Mouse (Mus musculus): ENCODE data around the gene Col2a1. TPM values are rescaled to one million over a fixed set of nuclear protein-coding genes. Genes with fewer than 3 reads are reported as not detected.

Gene Col2a1
- total RNA-seq (2017): 0.09 TPM in 1 of 2 replicates, not detected in the other

GRCm38 (mm10) chr15:98003822-98004739 lies at the start of gene Col2a1:
Gene Col2a1, minus strand, starts transcription at chr15:98004695.
- no peak; the same call in 1 of the 2 replicates for ATAC-seq (replicated peaks; ENCODE audit: low read depth, poor library complexity, severe bottlenecking)

DNA sequence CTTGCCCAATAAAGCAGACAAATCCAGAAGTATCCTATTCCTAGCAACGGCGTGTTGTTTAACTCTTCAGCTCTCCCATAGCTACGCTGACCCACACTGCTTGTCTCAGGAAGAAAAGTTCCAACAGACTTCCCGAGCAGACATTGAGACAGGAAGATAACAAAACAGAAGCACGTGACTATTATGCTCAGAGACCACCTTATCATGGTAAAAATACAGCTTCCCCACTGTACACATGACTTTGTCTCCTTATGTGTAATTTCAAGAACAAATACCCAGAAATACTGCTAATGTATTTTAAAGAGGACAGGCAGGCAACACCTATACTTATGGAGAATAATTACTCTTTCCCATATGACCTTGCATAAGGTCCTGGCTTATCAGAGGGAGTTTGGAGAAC lies 47.2 kb upstream of the Col2a1 start:
- ATAC-seq (replicated peaks; ENCODE audit: low read depth, poor library complexity, severe bottlenecking): no peak

- ATAC-seq (replicated peaks; ENCODE audit: low read depth, poor library complexity, severe bottlenecking): no peak
Measured at GRCm38 (mm10) chr15:98048918-98049700, 44.6 kb upstream of the Col2a1 start.

DNA sequence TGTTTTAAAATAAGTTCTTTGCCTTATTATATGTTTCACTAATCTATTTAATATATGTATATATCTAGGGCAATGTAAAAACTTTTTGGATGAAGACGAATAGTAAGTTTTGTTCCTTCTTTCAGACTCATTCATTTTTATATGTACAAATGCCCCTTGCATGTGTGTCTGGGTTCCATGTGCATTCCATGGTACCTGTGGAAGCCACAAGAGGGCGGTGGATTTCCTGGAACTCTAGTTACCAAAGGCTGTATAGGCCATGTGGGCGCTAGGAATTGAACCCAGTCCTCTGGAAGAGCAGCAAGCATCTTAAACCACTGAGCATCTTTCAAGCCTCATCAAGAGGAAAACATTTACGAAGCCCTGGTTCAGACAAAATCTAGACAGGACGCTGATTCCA lies 39.9 kb upstream of the Col2a1 start:
- no peak for ATAC-seq (replicated peaks; ENCODE audit: low read depth, poor library complexity, severe bottlenecking)

GRCm38 (mm10) chr15:98043967-98044366 lies 39.5 kb upstream of the Col2a1 start:
- ATAC-seq (replicated peaks; ENCODE audit: low read depth, poor library complexity, severe bottlenecking): no peak

- no peak for ATAC-seq (replicated peaks; ENCODE audit: low read depth, poor library complexity, severe bottlenecking)
Measured at GRCm38 (mm10) chr15:98042508-98042907, 38.0 kb upstream of the Col2a1 start.

GRCm38 (mm10) chr15:98039682-98040081 lies 35.2 kb upstream of the Col2a1 start:
- no peak for ATAC-seq (replicated peaks; ENCODE audit: low read depth, poor library complexity, severe bottlenecking)

DNA sequence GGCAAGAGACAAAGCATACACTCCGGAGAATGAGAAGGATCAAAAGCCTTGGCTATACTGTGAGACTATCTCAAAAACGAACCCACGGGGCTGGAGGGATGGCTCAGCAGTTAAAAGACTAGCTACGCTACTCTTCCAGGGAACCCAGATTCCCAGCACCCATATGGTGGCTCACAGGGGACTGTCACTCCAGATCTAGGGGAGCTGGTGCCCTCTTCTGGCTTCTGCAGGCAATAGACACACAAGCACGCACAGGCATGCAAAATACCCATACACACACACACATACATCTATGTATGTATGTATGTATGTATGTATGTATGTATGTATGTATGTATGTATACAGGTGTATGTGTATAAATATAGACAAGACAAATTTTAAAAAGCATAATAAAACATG lies 32.1 kb upstream of the Col2a1 start:
- ATAC-seq (replicated peaks; ENCODE audit: low read depth, poor library complexity, severe bottlenecking): no peak

- no peak for ATAC-seq (replicated peaks; ENCODE audit: low read depth, poor library complexity, severe bottlenecking)
Measured at GRCm38 (mm10) chr15:98035076-98035755, 30.7 kb upstream of the Col2a1 start.

DNA sequence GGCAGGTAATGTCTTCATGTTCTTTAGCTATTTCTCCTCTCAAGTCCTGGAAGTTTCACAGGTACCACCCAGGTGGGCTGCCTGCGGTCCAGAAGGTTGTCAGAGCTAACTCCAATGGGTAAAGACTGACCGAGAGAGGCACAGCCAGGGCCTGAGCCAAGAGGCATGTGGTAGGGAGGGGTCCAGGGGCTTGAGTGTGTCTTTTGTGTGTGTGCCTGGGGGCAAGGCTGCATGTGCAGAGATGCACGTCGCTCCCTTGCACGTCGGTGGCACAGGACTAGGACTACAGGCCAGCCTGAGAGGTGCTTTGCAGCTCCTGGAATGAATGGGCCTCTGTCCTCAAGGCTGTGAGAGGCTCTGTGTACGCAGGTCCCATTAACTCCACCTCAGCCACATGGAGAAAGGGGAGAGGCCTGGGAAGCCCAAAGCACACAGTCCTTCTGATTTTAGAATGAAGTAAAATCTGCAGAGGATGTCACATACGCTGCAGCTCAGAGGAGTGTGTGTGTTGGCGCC lies 28.8 kb upstream of the Col2a1 start:
- ATAC-seq (replicated peaks; ENCODE audit: low read depth, poor library complexity, severe bottlenecking): no peak

GRCm38 (mm10) chr15:98029798-98030197 lies 25.3 kb upstream of the Col2a1 start:
- ATAC-seq (replicated peaks; ENCODE audit: low read depth, poor library complexity, severe bottlenecking): no peak

DNA sequence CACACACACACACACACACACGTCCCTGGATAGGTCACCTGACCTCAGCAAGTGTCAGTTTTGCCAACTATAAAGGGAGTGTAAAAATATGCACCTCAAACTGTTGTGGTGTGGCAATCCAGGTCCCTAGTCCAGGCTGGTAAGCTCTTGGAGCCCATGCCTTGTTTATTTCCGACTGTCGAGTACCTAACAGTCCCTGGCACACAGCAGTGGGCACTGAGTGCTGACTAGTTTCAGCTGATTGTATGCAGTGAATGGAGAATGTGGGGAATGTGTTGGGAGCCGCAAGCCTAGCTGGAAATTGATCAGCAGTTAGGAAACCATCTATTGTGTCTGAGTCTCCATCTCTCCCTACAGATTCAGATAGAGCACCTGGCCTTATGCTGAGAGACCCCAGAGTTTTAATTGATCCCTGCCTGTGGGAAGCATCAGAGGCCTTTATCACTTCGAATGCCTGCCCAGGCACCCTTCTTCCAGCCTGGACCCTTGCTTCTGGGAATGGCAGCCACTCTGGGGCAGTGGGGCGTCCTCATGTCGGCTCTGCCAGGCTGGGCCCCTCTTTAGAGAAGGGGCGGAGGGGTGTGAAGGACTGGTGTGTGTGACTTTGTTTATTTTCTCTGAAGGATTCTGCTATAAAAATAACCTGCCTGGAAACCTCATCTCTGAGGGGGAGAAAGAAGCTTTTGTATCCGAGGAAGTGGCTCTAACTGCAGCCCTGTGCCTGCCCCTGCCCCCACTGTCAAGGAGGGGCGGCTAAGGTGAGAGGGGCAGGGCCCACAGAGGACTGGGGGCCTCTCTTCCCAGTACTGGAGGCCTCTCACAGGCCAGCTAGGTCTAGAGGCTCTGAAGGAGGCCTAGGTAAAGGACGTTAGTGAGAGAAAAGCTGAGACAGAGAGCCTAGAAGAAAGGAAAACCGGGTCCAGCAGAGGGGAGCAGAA lies 22.7 kb upstream of the Col2a1 start:
- ATAC-seq (replicated peaks; ENCODE audit: low read depth, poor library complexity, severe bottlenecking): no peak

- no peak for ATAC-seq (replicated peaks; ENCODE audit: low read depth, poor library complexity, severe bottlenecking)
Measured at GRCm38 (mm10) chr15:98025611-98026010, 21.1 kb upstream of the Col2a1 start.

DNA sequence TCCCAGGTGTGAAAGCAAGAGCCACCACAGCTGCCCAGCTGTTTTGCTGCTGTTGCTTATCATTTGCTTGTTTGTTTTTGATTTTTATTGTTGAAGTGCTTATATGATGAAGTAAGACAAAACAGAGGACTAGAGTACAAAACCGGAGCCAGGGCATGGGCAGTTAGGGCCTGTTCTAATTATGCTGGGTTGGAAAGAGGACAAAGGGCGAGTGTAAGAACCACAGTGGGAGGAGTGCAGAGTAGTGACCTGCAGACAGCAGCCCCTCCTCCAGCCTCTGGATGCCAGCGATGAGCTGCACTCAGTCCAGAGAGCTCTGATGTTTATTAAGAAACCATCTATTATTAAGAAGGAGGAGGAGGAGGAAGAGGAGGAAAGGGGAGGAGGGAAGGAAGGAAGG lies 18.6 kb upstream of the Col2a1 start:
- ATAC-seq (replicated peaks; ENCODE audit: low read depth, poor library complexity, severe bottlenecking): no peak

DNA sequence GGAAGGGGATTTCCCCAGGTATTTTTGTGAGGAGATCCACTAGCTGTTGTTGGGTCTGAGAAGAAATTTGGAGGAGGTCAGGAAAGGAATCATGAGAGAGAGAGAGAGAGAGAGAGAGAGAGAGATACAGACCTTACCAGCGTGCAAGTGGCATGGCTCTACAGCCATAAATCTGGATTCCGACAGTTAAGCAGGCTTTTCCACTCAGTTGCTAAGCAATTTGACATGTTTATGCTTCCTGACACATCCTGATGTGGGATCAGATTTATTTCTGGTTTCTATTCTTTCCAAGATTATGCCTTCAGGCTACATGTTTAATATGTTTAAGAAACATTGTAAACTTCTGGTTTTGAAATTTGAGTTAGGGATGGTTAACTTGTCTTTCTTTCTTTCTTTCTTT lies 17.4 kb upstream of the Col2a1 start:
- ATAC-seq (replicated peaks; ENCODE audit: low read depth, poor library complexity, severe bottlenecking): no peak

GRCm38 (mm10) chr15:98019047-98019446 lies 14.6 kb upstream of the Col2a1 start:
- ATAC-seq (replicated peaks; ENCODE audit: low read depth, poor library complexity, severe bottlenecking): no peak

DNA sequence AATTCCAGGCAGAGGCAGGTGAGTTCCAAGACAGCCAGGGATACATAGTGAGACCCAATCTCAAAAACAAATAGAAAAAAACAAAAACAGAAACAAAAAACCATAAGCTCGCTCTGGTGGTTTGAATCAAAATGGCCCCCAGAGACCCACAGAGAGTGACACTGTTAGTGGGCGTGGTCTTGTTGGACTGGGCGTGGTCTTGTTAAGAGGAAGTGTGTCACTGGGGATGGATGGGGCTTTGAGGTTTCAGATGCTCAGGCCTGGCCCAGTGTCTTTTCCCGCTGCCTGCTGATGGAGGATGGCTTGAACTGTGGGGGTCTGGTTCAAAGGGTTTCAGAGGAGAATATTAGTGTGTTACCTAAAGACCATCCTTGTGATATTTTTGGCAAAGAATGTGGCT lies 13.4 kb upstream of the Col2a1 start:
- ATAC-seq (replicated peaks; ENCODE audit: low read depth, poor library complexity, severe bottlenecking): no peak

- no peak for ATAC-seq (replicated peaks; ENCODE audit: low read depth, poor library complexity, severe bottlenecking)
Measured at GRCm38 (mm10) chr15:98012810-98013209, 8.3 kb upstream of the Col2a1 start.

GRCm38 (mm10) chr15:98005181-98005580 lies 686 bp upstream of the Col2a1 start:
- no peak for ATAC-seq (replicated peaks; ENCODE audit: low read depth, poor library complexity, severe bottlenecking)
